Mouse (Mus musculus) heart, postnatal 0 days (tissue): ENCODE measurements around the gene Hecw2. TPM values are rescaled to one million over a fixed set of nuclear protein-coding genes. Genes with fewer than 3 reads are reported as not detected.

Experiments used
- ATAC-seq: fragments of 200-750 bp; cut with Nextera tagmentation; 2 replicates; pipeline ENCODE4 v1.8.0; 2017; ENCODE audit warnings: low read depth, moderate number of reproducible peaks, moderate library complexity; ENCODE audit not compliant: insufficient read depth
- DNase-seq: peaks from one replicate; pipeline ENCODE4 v3.0.0-alpha.2; 2016; ENCODE audit warnings: low spot score
- H3K27ac ChIP-seq: fragments of 300-500 bp; sonication (generic); 2 replicates; pipeline ENCODE4 v1.5.1; 2014; ENCODE audit warnings: low read depth, mild to moderate bottlenecking
- H3K27me3 ChIP-seq: fragments of 300-500 bp; sonication (generic); 2 replicates; pipeline ENCODE4 v1.6.1; 2014; ENCODE audit warnings: low read length, mixed read lengths; ENCODE audit not compliant: control insufficient read depth, insufficient read depth
- H3K36me3 ChIP-seq: fragments of 300-500 bp; sonication (generic); replicated peaks from 2 replicates; pipeline ENCODE4 v1.6.1; 2014; ENCODE audit warnings: low read length, mixed read lengths; ENCODE audit not compliant: control insufficient read depth, insufficient read depth
- H3K4me1 ChIP-seq: fragments of 300-500 bp; sonication (generic); 2 replicates; pipeline ENCODE4 v1.6.1; 2014; ENCODE audit warnings: antibody characterized with exemption; ENCODE audit not compliant: control insufficient read depth, insufficient read depth
- H3K4me2 ChIP-seq: fragments of 300-500 bp; sonication (generic); 2 replicates; pipeline ENCODE4 v1.6.1; 2014; ENCODE audit warnings: low read depth, mild to moderate bottlenecking, low read length, moderate library complexity
- H3K4me3 ChIP-seq: fragments of 300-500 bp; sonication (generic); 2 replicates; pipeline ENCODE4 v1.5.1; 2014; ENCODE audit warnings: low read depth, low read length
- H3K9ac ChIP-seq: fragments of 300-500 bp; sonication (generic); replicated peaks from 2 replicates; pipeline ENCODE4 v1.6.1; 2014; ENCODE audit warnings: low read depth, low read length, mixed read lengths
- H3K9me3 ChIP-seq: fragments of 300-500 bp; sonication (generic); replicated peaks from 2 replicates; pipeline ENCODE4 v1.6.1; 2016; ENCODE audit warnings: low read length; ENCODE audit not compliant: control insufficient read depth
- CTCF ChIP-seq: IDR thresholded peaks from 2 replicates; pipeline ENCODE4 v1.5.1; 2016; ENCODE audit warnings: antibody characterized with exemption, control low read depth, low read depth
- EP300 ChIP-seq: IDR thresholded peaks from 2 replicates; pipeline ENCODE4 v1.6.1; 2016; ENCODE audit warnings: antibody characterized with exemption, low read depth
- WGBS: fragments of 180-500 bp; shearing (Covaris S2); extraction: QIAGEN DNeasy Blood & Tissue Kit; methylation state at CpG from one replicate; pipeline ENCODE4 v1.1.7; 2014; 5-methylcytosine and 5-hydroxymethylcytosine counted together
- polyA plus RNA-seq: library from polyadenylated mRNA; unstranded; fragments of >200 nt; fragmentation: Nextera tagmentation; extraction: Ambion mirVana; gene quantifications from 2 replicates; pipeline ENCODE4 v1.2.1, GENCODE M21; 2015
- total RNA-seq: library from RNA; depleted of rRNA; stranded (reverse); fragments of >200 nt; gene quantifications from 2 replicates; pipeline ENCODE4 v1.2.3, GENCODE M21; 2014; ENCODE audit warnings: low replicate concordance

Hecw2 gene
- total and polyA plus RNA-seq, 2 experiments from 2014 or later: 3.6 to 9.0 TPM

GRCm38 (mm10) chr1:53925149-53925901, 269.6 kb downstream of the Hecw2 start:
- no peak overlapping the region for H3K4me3 ChIP-seq
- H3K27ac ChIP-seq: no peak overlapping the region
- no peaks in the 10 kb centered on the region for H3K27me3 ChIP-seq
- ATAC-seq (no peak), DNase-seq (no peak)
- TF ChIP-seq EP300 (no peak), CTCF (no peak)
- 60% methylated on average over 18 of the region's 18 CpGs for WGBS
- H3K9ac ChIP-seq: no peak overlapping the region
- H3K4me2 ChIP-seq: no peak overlapping the region
- H3K4me1 ChIP-seq: no peaks in the 10 kb centered on the region
- H3K9me3 ChIP-seq: no peaks in the 10 kb centered on the region
- H3K36me3 ChIP-seq: peaks cover 14% of the 10 kb centered on the region; the same call in 1 of the 2 replicates

- Histone ChIP-seq H3K9ac (no peak overlapping the region), H3K9me3 (no peaks in the 10 kb centered on the region), H3K4me1 (no peaks in the 10 kb centered on the region), H3K4me3 (no peak overlapping the region), H3K27me3 (no peaks in the 10 kb centered on the region), H3K36me3 (peaks cover 10% of the 10 kb centered on the region; the same call in 1 of the 2 replicates), H3K27ac (no peak overlapping the region), H3K4me2 (no peak overlapping the region)
- ATAC-seq (no peak), DNase-seq (no peak)
- TF ChIP-seq CTCF: no peak
- TF ChIP-seq EP300: no peak
- WGBS: 33% methylated on average over 3 of the region's 3 CpGs
Observed at GRCm38 (mm10) chr1:53911848-53912247, 283.1 kb downstream of the Hecw2 start.

GRCm38 (mm10) chr1:53910251-53910650, 284.7 kb downstream of the Hecw2 start:
- TF ChIP-seq CTCF (no peak), EP300 (no peak)
- Histone ChIP-seq H3K4me3 (no peak overlapping the region), H3K4me1 (no peaks in the 10 kb centered on the region), H3K9ac (no peak overlapping the region), H3K36me3 (peaks cover 10% of the 10 kb centered on the region; the same call in 1 of the 2 replicates), H3K27me3 (no peaks in the 10 kb centered on the region), H3K9me3 (no peaks in the 10 kb centered on the region), H3K4me2 (no peak overlapping the region), H3K27ac (no peak overlapping the region)
- WGBS: 41% methylated on average over 1 of the region's 1 CpGs
- ATAC-seq (no peak), DNase-seq (no peak)

GRCm38 (mm10) chr1:53909118-53909517, 285.9 kb downstream of the Hecw2 start:
- WGBS: 13% methylated on average over 3 of the region's 3 CpGs
- no peak overlapping the region for H3K9ac ChIP-seq
- H3K27me3 ChIP-seq: no peaks in the 10 kb centered on the region
- no peaks in the 10 kb centered on the region for H3K9me3 ChIP-seq
- H3K36me3 ChIP-seq: peaks cover 15% of the 10 kb centered on the region; the same call in 1 of the 2 replicates
- H3K4me1 ChIP-seq: no peaks in the 10 kb centered on the region
- H3K4me3 ChIP-seq: no peak overlapping the region
- no peak overlapping the region for H3K27ac ChIP-seq
- TF ChIP-seq EP300: no peak
- TF ChIP-seq CTCF: peak; percentile 75
- H3K4me2 ChIP-seq: no peak overlapping the region
- ATAC-seq (no peak), DNase-seq (peak; percentile 75)

GRCm38 (mm10) chr1:53906175-53906574, 288.8 kb downstream of the Hecw2 start:
- Histone ChIP-seq H3K9me3 (no peaks in the 10 kb centered on the region), H3K36me3 (peaks cover 10% of the 10 kb centered on the region; the same call in 1 of the 2 replicates), H3K4me3 (no peak overlapping the region), H3K27me3 (no peaks in the 10 kb centered on the region), H3K9ac (no peak overlapping the region), H3K4me2 (no peak overlapping the region), H3K27ac (no peak overlapping the region), H3K4me1 (no peaks in the 10 kb centered on the region)
- TF ChIP-seq EP300: no peak
- TF ChIP-seq CTCF: no peak
- DNase-seq (no peak), ATAC-seq (no peak)
- WGBS: 79% methylated on average over 3 of the region's 3 CpGs
